Mouse (Mus musculus): ENCODE data around the gene Mtor.

DNA sequence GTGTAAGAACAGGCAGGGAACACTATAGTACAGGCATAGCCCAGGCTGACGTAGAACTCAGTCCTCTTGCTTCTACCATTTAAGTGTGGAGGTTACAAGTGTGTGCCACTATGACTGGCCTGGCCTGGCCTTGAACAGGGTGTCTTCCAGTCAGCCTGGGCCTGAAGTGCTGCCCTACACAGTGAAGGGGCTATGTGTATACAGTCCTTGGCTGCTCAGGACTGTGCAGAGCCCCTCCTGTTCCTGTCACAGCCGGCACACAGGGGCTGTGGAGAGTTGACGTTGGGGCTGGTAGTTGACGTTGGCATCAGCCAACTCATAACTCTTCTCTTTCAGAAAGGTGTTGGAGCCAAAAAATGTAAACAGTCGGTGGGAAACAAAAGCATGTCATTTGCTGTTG lies 133.0 kb downstream of the Mtor start:
- TF ChIP-seq POLR2A (IDR thresholded peaks at IDR 0.05; ENCODE audit: extremely low read depth, insufficient read depth, low read length) (no peak), CTCF (IDR thresholded peaks at IDR 0.05; ENCODE audit: extremely low read depth, insufficient read depth, low read length) (no peak)

All from cortical plate, adult 2 months (tissue).